ENCODE assay signal across 26 mouse cellular contexts in genomic region chr13:52800091-52800490, GRCm38 (mm10).
DNase-seq lines count a peak whose midpoint lies in the region; ATAC-seq and TF ChIP-seq lines count a peak whose summit lies in the region.
"Had no signal": no experiment of that assay in that cellular context is flagged by ENCODE, and none has a peak within 500 bp of the region (broad histone marks: within the 10 kb centered on the region; RNA-seq: fewer than 3 reads in every experiment).

No protein-coding gene starts in this region.

- peaks cover 0 to 8% of the 10 kb centered on the region in 2 experiments; a peak in 2 of 4 replicates for H3K4me1 ChIP-seq in MEL (ENCODE audit: control insufficient read depth in 1 of 2, insufficient read depth in 2 of 2, low read length in 2 of 2)
- H3K4me1 ChIP-seq in intestine, embryonic 15.5 days (replicated peaks) = peaks cover 11% of the 10 kb centered on the region; the same call in 1 of the 2 replicates
- no peaks in the 10 kb centered on the region for H3K4me1 ChIP-seq in midbrain, embryonic 10.5 days
- H3K4me1 ChIP-seq: forebrain, embryonic 12.5 days; forebrain, embryonic 15.5 days; hindbrain, embryonic 12.5 days; hindbrain, embryonic 15.5 days had no signal

- H3K9me3 ChIP-seq in MEL (replicated peaks; ENCODE audit: insufficient read depth, low read length) = no peaks in the 10 kb centered on the region
- no peaks in the 10 kb centered on the region for H3K9me3 ChIP-seq in intestine, embryonic 15.5 days
- no peaks in the 10 kb centered on the region for H3K9me3 ChIP-seq in midbrain, embryonic 10.5 days (replicated peaks)
- H3K9me3 ChIP-seq: embryonic facial prominence, embryonic 12.5 days; embryonic facial prominence, embryonic 15.5 days; forebrain, embryonic 12.5 days; forebrain, embryonic 15.5 days; heart, embryonic 10.5 days; heart, embryonic 13.5 days; hindbrain, embryonic 12.5 days; hindbrain, embryonic 15.5 days had no signal

- peak; percentile 78 for ATAC-seq in intestine, embryonic 15.5 days
- ATAC-seq in megakaryocyte, adult 5-6 weeks (ENCODE audit: poor library complexity, severe bottlenecking) = 0 out of 2 replicates have a peak, but pooled peaks have one; percentile 16
- ATAC-seq: forebrain, embryonic 15.5 days had no signal

- H3K27me3 ChIP-seq in MEL (ENCODE audit: control insufficient read depth in 1 of 2, insufficient read depth in 2 of 2, low read length in 2 of 2) = no peaks in the 10 kb centered on the region
- H3K27me3 ChIP-seq in intestine, embryonic 15.5 days (replicated peaks) = no peaks in the 10 kb centered on the region
- H3K27me3 ChIP-seq in midbrain, embryonic 10.5 days (ENCODE audit: low read depth, poor library complexity, severe bottlenecking) = no peaks in the 10 kb centered on the region
- H3K27me3 ChIP-seq: embryonic facial prominence, embryonic 12.5 days; embryonic facial prominence, embryonic 15.5 days; forebrain, embryonic 12.5 days; forebrain, embryonic 15.5 days; hindbrain, embryonic 12.5 days; hindbrain, embryonic 15.5 days had no signal

- TF ChIP-seq EP300 in MEL (IDR thresholded peaks at IDR 0.05; ENCODE audit: low read depth in 1 of 2, low read length in 2 of 2) = no peak

- DNase-seq in 416B (ENCODE audit: low read depth) = peak; percentile 45
- peak; percentile 7 for DNase-seq in MEL (ENCODE audit: low read depth, low spot score)
- DNase-seq in Muller cell, postnatal 12 days (ENCODE audit: inconsistent ontology term) = no peak
- DNase-seq in gastrocnemius, postnatal 25 days = no peak
- no peak for DNase-seq in kidney, postnatal 14 days
- DNase-seq in midbrain, embryonic 10.5 days (ENCODE audit: low spot score) = no peak
- DNase-seq: adrenal gland, adult 8-10 months; adrenal gland, postnatal 25 days; cerebellum, adult 11-12 months; cerebellum, adult 8-10 months; cerebellum, postnatal 10 days; cerebellum, postnatal 36 days; gastrocnemius, postnatal 36 days; heart, adult 2 months; heart, postnatal 14 days; heart, postnatal 4 days had no signal

- H3K4me3 ChIP-seq in MEL (ENCODE audit: control insufficient read depth in 1 of 2, insufficient read depth in 1 of 2, low read depth in 2 of 2, low read length in 2 of 2) = no peak overlapping the region
- H3K4me3 ChIP-seq in intestine, embryonic 15.5 days (replicated peaks) = no peak overlapping the region
- H3K4me3 ChIP-seq in midbrain, embryonic 10.5 days = no peak overlapping the region
- H3K4me3 ChIP-seq: embryonic facial prominence, embryonic 12.5 days; embryonic facial prominence, embryonic 15.5 days; forebrain, embryonic 12.5 days; forebrain, embryonic 15.5 days; heart, adult 2 months; heart, embryonic 10.5 days; heart, embryonic 13.5 days; hindbrain, embryonic 12.5 days; hindbrain, embryonic 15.5 days had no signal

- 41% methylated on average over 2 of the region's 2 CpGs for WGBS in intestine, embryonic 15.5 days
- 90% methylated on average over 2 of the region's 2 CpGs for WGBS in midbrain, embryonic 10.5 days

- TF ChIP-seq RAD21 in MEL (IDR thresholded peaks at IDR 0.05; ENCODE audit: low read depth, low read length) = no peak

- no peak for TF ChIP-seq CTCF in MEL (IDR thresholded peaks at IDR 0.05 in 2 of 3, conservative IDR thresholded peaks at IDR 0.05 in 1 of 3; ENCODE audit: control insufficient read depth in 1 of 3, insufficient read depth in 1 of 3, low read depth in 2 of 3, low read length in 3 of 3, poor library complexity in 1 of 3, severe bottlenecking in 1 of 3)

- no peak overlapping the region for H3K4me2 ChIP-seq in intestine, embryonic 15.5 days (replicated peaks)
- H3K4me2 ChIP-seq: embryonic facial prominence, embryonic 12.5 days; embryonic facial prominence, embryonic 15.5 days; forebrain, embryonic 12.5 days; forebrain, embryonic 15.5 days; heart, embryonic 13.5 days; hindbrain, embryonic 12.5 days; hindbrain, embryonic 15.5 days had no signal

- H3K79me2 ChIP-seq in MEL (ENCODE audit: control insufficient read depth, insufficient read depth, low read length, poor library complexity) = no peaks in the 10 kb centered on the region

- H3K9ac ChIP-seq in MEL (ENCODE audit: control insufficient read depth, low read depth, low read length, poor library complexity, severe bottlenecking) = no peak overlapping the region
- H3K9ac ChIP-seq in intestine, embryonic 15.5 days = no peak overlapping the region
- H3K9ac ChIP-seq: embryonic facial prominence, embryonic 12.5 days; embryonic facial prominence, embryonic 15.5 days; forebrain, embryonic 12.5 days; forebrain, embryonic 15.5 days; heart, embryonic 13.5 days; hindbrain, embryonic 12.5 days; hindbrain, embryonic 15.5 days had no signal

- H3K27ac ChIP-seq in MEL (ENCODE audit: control insufficient read depth, low read depth, low read length) = no peak overlapping the region
- no peak overlapping the region for H3K27ac ChIP-seq in intestine, embryonic 15.5 days
- no peak overlapping the region for H3K27ac ChIP-seq in midbrain, embryonic 10.5 days (replicated peaks)
- H3K27ac ChIP-seq: embryonic facial prominence, embryonic 12.5 days; embryonic facial prominence, embryonic 15.5 days; forebrain, embryonic 12.5 days; forebrain, embryonic 15.5 days; heart, adult 2 months; heart, embryonic 10.5 days; heart, embryonic 13.5 days; hindbrain, embryonic 12.5 days; hindbrain, embryonic 15.5 days had no signal

- no peak for TF ChIP-seq POLR2A in MEL (IDR thresholded peaks at IDR 0.05; ENCODE audit: control insufficient read depth in 1 of 2, insufficient read depth in 1 of 2, low read depth in 1 of 2, low read length in 2 of 2, poor library complexity in 1 of 2)

- no peaks in the 10 kb centered on the region for H3K36me3 ChIP-seq in MEL (ENCODE audit: control insufficient read depth in 1 of 2, insufficient read depth in 2 of 2, low read length in 2 of 2)
- H3K36me3 ChIP-seq in intestine, embryonic 15.5 days = no peaks in the 10 kb centered on the region
- no peaks in the 10 kb centered on the region for H3K36me3 ChIP-seq in midbrain, embryonic 10.5 days
- H3K36me3 ChIP-seq: embryonic facial prominence, embryonic 12.5 days; embryonic facial prominence, embryonic 15.5 days; forebrain, embryonic 12.5 days; forebrain, embryonic 15.5 days; heart, embryonic 10.5 days; heart, embryonic 13.5 days; hindbrain, embryonic 12.5 days; hindbrain, embryonic 15.5 days had no signal

TF ChIP-seq in MEL, 35 proteins besides CTCF, POLR2A, EP300 and RAD21:
- no peak for TF ChIP-seq HCFC1 (IDR thresholded peaks at IDR 0.05; ENCODE audit: low read depth, low read length)
- no peak for TF ChIP-seq SIN3A (IDR thresholded peaks at IDR 0.05; ENCODE audit: low read length)
- no peak for TF ChIP-seq GABPA (IDR thresholded peaks at IDR 0.05; ENCODE audit: low read depth, low read length)
- TF ChIP-seq NRF1 (IDR thresholded peaks at IDR 0.05; ENCODE audit: insufficient read depth, low read depth, low read length, poor library complexity, severe bottlenecking) = no peak
- TF ChIP-seq MYB (IDR thresholded peaks at IDR 0.05; ENCODE audit: low read depth, low read length) = no peak
- no peak for TF ChIP-seq TAL1 (IDR thresholded peaks at IDR 0.05; ENCODE audit: low read length)

Comparison
In these comparisons a context has a peak if more than half of its experiments do, and no peak if none do; other contexts are left out.
1. DNase-seq: peak in 416B (single experiment) and MEL (single experiment); none in Muller cell, postnatal 12 days (single experiment), gastrocnemius, postnatal 25 days (single experiment), kidney, postnatal 14 days (single experiment) and midbrain, embryonic 10.5 days (single experiment).